Mouse (Mus musculus) embryonic facial prominence, embryonic 10.5 days (tissue): ENCODE measurements around the gene Gm12184. TPM values are rescaled to one million over a fixed set of nuclear protein-coding genes. Genes with fewer than 3 reads are reported as not detected.

Source experiments
- DNase-seq: peaks from one replicate; pipeline ENCODE4 v3.0.0-alpha.2; 2017; ENCODE audit warnings: low spot score
- H3K27ac ChIP-seq: fragments of 300-500 bp; sonication (generic); replicated peaks from 2 replicates; pipeline ENCODE4 v1.5.1; 2016; ENCODE audit warnings: mild to moderate bottlenecking
- H3K27me3 ChIP-seq: fragments of 300-500 bp; sonication (generic); replicated peaks from 2 replicates; pipeline ENCODE4 v1.6.1; 2016; ENCODE audit warnings: low read depth, mild to moderate bottlenecking; ENCODE audit not compliant: poor library complexity, severe bottlenecking
- H3K36me3 ChIP-seq: fragments of 300-500 bp; sonication (generic); replicated peaks from 2 replicates; pipeline ENCODE4 v1.6.1; 2016; ENCODE audit warnings: mild to moderate bottlenecking, moderate library complexity
- H3K4me1 ChIP-seq: fragments of 300-500 bp; sonication (generic); 2 replicates; pipeline ENCODE4 v1.6.1; 2016
- H3K4me3 ChIP-seq: fragments of 300-500 bp; sonication (generic); 2 replicates; pipeline ENCODE4 v1.5.1; 2016; ENCODE audit warnings: mild to moderate bottlenecking, moderate library complexity
- H3K9me3 ChIP-seq: fragments of 300-500 bp; sonication (generic); 2 replicates; pipeline ENCODE4 v1.6.1; 2016; ENCODE audit warnings: mild to moderate bottlenecking
- WGBS: fragments of 180-500 bp; shearing (Covaris S2); methylation state at CpG from one replicate; pipeline ENCODE4 v1.1.7; 2016; 5-methylcytosine and 5-hydroxymethylcytosine counted together
- polyA plus RNA-seq: library from polyadenylated mRNA; unstranded; fragments of >200 nt; fragmentation: Nextera tagmentation; extraction: Ambion mirVana; gene quantifications from 2 replicates; pipeline ENCODE4 v1.2.1, GENCODE M21; 2016

Gene Gm12184
- polyA plus RNA-seq, 1 experiment from 2014 or later: 3.0 TPM

- Histone ChIP-seq H3K9me3 (no peaks in the 10 kb centered on the region), H3K27me3 (no peaks in the 10 kb centered on the region), H3K4me1 (peaks cover 16% of the 10 kb centered on the region), H3K36me3 (peaks cover 45% of the 10 kb centered on the region), H3K27ac (peak overlapping the region; percentile 95), H3K4me3 (peak overlapping the region; percentile 88)
- peak; percentile 78 for DNase-seq
- WGBS: 3% methylated on average over 23 of the region's 23 CpGs
Measured at GRCm38 (mm10) chr11:48816281-48816781, 10.1 kb downstream of the Gm12184 start.

GRCm38 (mm10) chr11:48815851-48816250 is 10.6 kb downstream of the Gm12184 start:
- DNase-seq: no peak
- no peaks in the 10 kb centered on the region for H3K9me3 ChIP-seq
- peaks cover 16% of the 10 kb centered on the region for H3K4me1 ChIP-seq
- H3K27ac ChIP-seq: peak overlapping the region; percentile 95; the same call in 1 of the 2 replicates
- H3K27me3 ChIP-seq: no peaks in the 10 kb centered on the region
- 79% methylated on average over 16 of the region's 16 CpGs for WGBS
- H3K36me3 ChIP-seq: peaks cover 50% of the 10 kb centered on the region
- H3K4me3 ChIP-seq: peak overlapping the region; percentile 88

- Histone ChIP-seq H3K4me3 (no peak overlapping the region), H3K9me3 (no peaks in the 10 kb centered on the region), H3K27me3 (no peaks in the 10 kb centered on the region), H3K4me1 (peaks cover 16% of the 10 kb centered on the region), H3K27ac (no peak overlapping the region), H3K36me3 (peaks cover 70% of the 10 kb centered on the region)
- DNase-seq: no peak
Measured at GRCm38 (mm10) chr11:48813782-48814181, 12.7 kb downstream of the Gm12184 start.

GRCm38 (mm10) chr11:48810142-48810541 is 16.3 kb downstream of the Gm12184 start:
- Histone ChIP-seq H3K4me3 (no peak overlapping the region), H3K36me3 (peaks cover 98% of the 10 kb centered on the region), H3K4me1 (peaks cover 3% of the 10 kb centered on the region), H3K27me3 (no peaks in the 10 kb centered on the region), H3K27ac (no peak overlapping the region), H3K9me3 (no peaks in the 10 kb centered on the region)
- 91% methylated on average over 2 of the region's 2 CpGs for WGBS
- DNase-seq: no peak

- Histone ChIP-seq H3K4me3 (no peak overlapping the region), H3K27me3 (no peaks in the 10 kb centered on the region), H3K4me1 (no peaks in the 10 kb centered on the region), H3K9me3 (no peaks in the 10 kb centered on the region), H3K36me3 (peaks cover 98% of the 10 kb centered on the region), H3K27ac (no peak overlapping the region)
- 79% methylated on average over 4 of the region's 4 CpGs for WGBS
- DNase-seq: no peak
Measured at GRCm38 (mm10) chr11:48809434-48809830, 17.0 kb downstream of the Gm12184 start.

GRCm38 (mm10) chr11:48808737-48809433 is 17.6 kb downstream of the Gm12184 start:
- H3K27me3 ChIP-seq: no peaks in the 10 kb centered on the region
- no peaks in the 10 kb centered on the region for H3K4me1 ChIP-seq
- no peak overlapping the region for H3K4me3 ChIP-seq
- DNase-seq: no peak
- no peak overlapping the region for H3K27ac ChIP-seq
- H3K9me3 ChIP-seq: no peaks in the 10 kb centered on the region
- peaks cover 99% of the 10 kb centered on the region for H3K36me3 ChIP-seq
- 78% methylated on average over 16 of the region's 16 CpGs for WGBS

- 0 out of 2 replicates have a peak, but pooled peaks cover 1% of the 10 kb centered on the region for H3K4me1 ChIP-seq
- no peaks in the 10 kb centered on the region for H3K9me3 ChIP-seq
- DNase-seq: no peak
- no peak overlapping the region for H3K4me3 ChIP-seq
- H3K36me3 ChIP-seq: peaks cover 100% of the 10 kb centered on the region
- H3K27me3 ChIP-seq: no peaks in the 10 kb centered on the region
- H3K27ac ChIP-seq: no peak overlapping the region
Measured at GRCm38 (mm10) chr11:48808304-48808646, 18.2 kb downstream of the Gm12184 start.

- peak; percentile 33 for DNase-seq
- no peak overlapping the region for H3K4me3 ChIP-seq
- H3K36me3 ChIP-seq: peaks cover 100% of the 10 kb centered on the region
- H3K27me3 ChIP-seq: no peaks in the 10 kb centered on the region
- H3K4me1 ChIP-seq: peaks cover 6% of the 10 kb centered on the region; the same call in 1 of the 2 replicates
- H3K27ac ChIP-seq: no peak overlapping the region
- 68% methylated on average over 14 of the region's 14 CpGs for WGBS
- no peaks in the 10 kb centered on the region for H3K9me3 ChIP-seq
Measured at GRCm38 (mm10) chr11:48807563-48808303, 18.7 kb downstream of the Gm12184 start.

GRCm38 (mm10) chr11:48806856-48807562 is 19.4 kb downstream of the Gm12184 start:
- Histone ChIP-seq H3K9me3 (no peaks in the 10 kb centered on the region), H3K36me3 (peaks cover 100% of the 10 kb centered on the region), H3K27ac (no peak overlapping the region), H3K4me1 (peaks cover 14% of the 10 kb centered on the region), H3K27me3 (no peaks in the 10 kb centered on the region), H3K4me3 (no peak overlapping the region)
- DNase-seq: peak; percentile 39
- whole genome bisulfite sequencing: 61% methylated on average over 21 of the region's 21 CpGs

GRCm38 (mm10) chr11:48804922-48805321 is 21.5 kb downstream of the Gm12184 start:
- H3K27me3 ChIP-seq: no peaks in the 10 kb centered on the region
- H3K4me3 ChIP-seq: no peak overlapping the region
- 85% methylated on average over 2 of the region's 2 CpGs for WGBS
- H3K36me3 ChIP-seq: peaks cover 90% of the 10 kb centered on the region
- no peaks in the 10 kb centered on the region for H3K9me3 ChIP-seq
- H3K4me1 ChIP-seq: peaks cover 23% of the 10 kb centered on the region
- no peak for DNase-seq
- H3K27ac ChIP-seq: no peak overlapping the region

GRCm38 (mm10) chr11:48803988-48804387 is 22.5 kb downstream of the Gm12184 start:
- Histone ChIP-seq H3K9me3 (no peaks in the 10 kb centered on the region), H3K27me3 (no peaks in the 10 kb centered on the region), H3K27ac (no peak overlapping the region), H3K4me3 (no peak overlapping the region), H3K4me1 (peaks cover 24% of the 10 kb centered on the region), H3K36me3 (peaks cover 80% of the 10 kb centered on the region)
- 96% methylated on average over 2 of the region's 2 CpGs for WGBS
- DNase-seq: no peak
